Mouse (Mus musculus) embryonic facial prominence, embryonic 10.5 days (tissue): ENCODE measurements around the gene Rftn2. TPM values are rescaled to one million over a fixed set of nuclear protein-coding genes. Genes with fewer than 3 reads are reported as not detected.

Source experiments
- DNase-seq: peaks from one replicate; pipeline ENCODE4 v3.0.0-alpha.2; 2017; ENCODE audit warnings: low spot score
- H3K27ac ChIP-seq: fragments of 300-500 bp; sonication (generic); replicated peaks from 2 replicates; pipeline ENCODE4 v1.5.1; 2016; ENCODE audit warnings: mild to moderate bottlenecking
- H3K27me3 ChIP-seq: fragments of 300-500 bp; sonication (generic); replicated peaks from 2 replicates; pipeline ENCODE4 v1.6.1; 2016; ENCODE audit warnings: low read depth, mild to moderate bottlenecking; ENCODE audit not compliant: poor library complexity, severe bottlenecking
- H3K36me3 ChIP-seq: fragments of 300-500 bp; sonication (generic); replicated peaks from 2 replicates; pipeline ENCODE4 v1.6.1; 2016; ENCODE audit warnings: mild to moderate bottlenecking, moderate library complexity
- H3K4me1 ChIP-seq: fragments of 300-500 bp; sonication (generic); 2 replicates; pipeline ENCODE4 v1.6.1; 2016
- H3K4me3 ChIP-seq: fragments of 300-500 bp; sonication (generic); 2 replicates; pipeline ENCODE4 v1.5.1; 2016; ENCODE audit warnings: mild to moderate bottlenecking, moderate library complexity
- H3K9me3 ChIP-seq: fragments of 300-500 bp; sonication (generic); 2 replicates; pipeline ENCODE4 v1.6.1; 2016; ENCODE audit warnings: mild to moderate bottlenecking
- WGBS: fragments of 180-500 bp; shearing (Covaris S2); methylation state at CpG from one replicate; pipeline ENCODE4 v1.1.7; 2016; 5-methylcytosine and 5-hydroxymethylcytosine counted together
- polyA plus RNA-seq: library from polyadenylated mRNA; unstranded; fragments of >200 nt; fragmentation: Nextera tagmentation; extraction: Ambion mirVana; gene quantifications from 2 replicates; pipeline ENCODE4 v1.2.1, GENCODE M21; 2016

Rftn2 gene
- polyA plus RNA-seq, 1 experiment from 2014 or later = 13.6 TPM

DNA sequence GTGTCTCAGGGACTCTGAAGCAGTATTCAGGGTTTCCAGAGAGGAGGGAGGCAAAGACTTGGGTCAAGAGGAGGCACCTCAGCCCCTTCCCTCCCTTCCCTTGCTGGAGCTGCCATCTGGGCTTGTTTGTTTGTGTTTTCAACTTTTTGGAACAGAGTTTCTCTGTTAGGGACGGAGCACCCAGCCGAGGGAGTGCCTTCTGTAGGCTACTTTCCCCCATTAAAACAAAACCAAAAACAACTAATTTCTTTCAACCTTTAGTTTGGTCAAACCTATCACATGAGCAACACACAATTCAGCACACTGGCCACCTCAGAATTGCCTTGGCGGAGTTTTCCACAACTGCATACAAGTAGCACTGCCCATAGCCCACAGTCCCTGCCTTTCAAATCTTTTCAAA, 1.2 kb downstream of the Rftn2 start:
- Histone ChIP-seq H3K36me3 (no peaks in the 10 kb centered on the region), H3K4me3 (peak overlapping the region; percentile 64), H3K9me3 (no peaks in the 10 kb centered on the region), H3K27ac (peak overlapping the region; percentile 85), H3K27me3 (no peaks in the 10 kb centered on the region), H3K4me1 (peaks cover 32% of the 10 kb centered on the region)
- WGBS = 13% methylated on average over 3 of the region's 3 CpGs
- DNase-seq = peak; percentile 47

DNA sequence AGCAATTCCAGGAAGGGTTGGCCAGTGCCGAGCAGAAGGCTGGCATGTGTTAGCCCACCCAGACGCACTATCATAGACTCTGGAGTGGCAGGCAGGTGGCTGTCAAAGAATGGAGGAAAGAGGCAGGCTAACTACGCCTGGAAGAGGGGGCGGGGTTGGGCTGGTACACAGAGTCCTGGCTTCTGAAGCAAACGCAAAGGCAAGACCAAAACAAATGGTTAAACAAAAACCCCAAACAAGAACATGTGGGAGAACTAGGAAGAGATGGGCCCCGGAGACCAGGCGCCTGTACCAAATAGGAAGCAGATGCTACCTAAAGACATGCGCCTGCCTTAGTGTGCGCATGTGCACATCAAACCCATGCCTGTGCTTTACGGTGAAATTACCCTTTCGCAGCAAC, 2.5 kb downstream of the Rftn2 start:
- DNase-seq = peak; percentile 65
- Histone ChIP-seq H3K4me3 (peak overlapping the region; percentile 64), H3K27ac (peak overlapping the region; percentile 85), H3K27me3 (no peaks in the 10 kb centered on the region), H3K36me3 (no peaks in the 10 kb centered on the region), H3K9me3 (no peaks in the 10 kb centered on the region), H3K4me1 (peaks cover 34% of the 10 kb centered on the region)
- 36% methylated on average over 11 of the region's 11 CpGs for WGBS

DNA sequence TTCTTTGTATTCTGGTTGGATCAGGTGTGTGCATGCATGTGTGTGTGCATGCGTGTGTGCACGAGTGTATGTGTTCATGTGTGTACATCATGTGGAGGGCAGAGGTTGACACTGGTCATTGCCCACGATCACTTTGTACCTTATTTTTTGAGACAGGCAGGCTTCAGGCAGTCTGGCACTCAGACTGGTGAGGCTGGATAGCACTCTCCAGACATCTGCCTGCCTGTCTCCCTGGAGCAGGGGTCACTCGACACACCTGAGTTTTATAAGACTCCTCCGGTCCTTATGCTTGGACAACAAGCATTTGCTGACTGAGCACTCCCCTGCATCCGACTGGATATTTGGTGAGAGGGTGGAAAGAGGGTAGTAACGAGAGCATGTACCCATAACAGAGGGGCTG, 3.6 kb downstream of the Rftn2 start:
- no peaks in the 10 kb centered on the region for H3K36me3 ChIP-seq
- DNase-seq = peak; percentile 4
- no peaks in the 10 kb centered on the region for H3K9me3 ChIP-seq
- H3K4me3 ChIP-seq = no peak overlapping the region
- no peak overlapping the region for H3K27ac ChIP-seq
- no peaks in the 10 kb centered on the region for H3K27me3 ChIP-seq
- WGBS = 83% methylated on average over 7 of the region's 7 CpGs
- peaks cover 34% of the 10 kb centered on the region for H3K4me1 ChIP-seq

DNA sequence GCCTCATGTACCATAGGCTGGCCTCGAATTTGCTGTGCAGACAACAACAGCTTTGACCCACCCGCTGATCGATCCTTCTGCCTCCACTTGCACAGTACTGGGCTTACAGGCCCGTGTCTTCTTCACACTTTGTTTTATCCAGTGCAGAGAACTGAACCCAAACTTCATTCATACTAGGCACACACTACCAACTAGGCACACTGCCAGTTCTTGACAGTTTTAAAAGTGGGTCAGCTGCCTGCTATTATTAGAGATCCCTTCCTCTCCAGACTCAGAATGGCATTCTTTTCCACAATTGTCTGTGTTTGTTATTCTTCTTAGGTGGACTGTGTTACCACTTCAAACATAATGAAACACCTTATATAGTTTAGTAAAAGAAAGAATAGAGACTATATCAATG, 5.2 kb downstream of the Rftn2 start:
- peaks cover 25% of the 10 kb centered on the region for H3K4me1 ChIP-seq
- WGBS = 88% methylated on average over 4 of the region's 4 CpGs
- no peaks in the 10 kb centered on the region for H3K36me3 ChIP-seq
- DNase-seq = no peak
- no peaks in the 10 kb centered on the region for H3K27me3 ChIP-seq
- no peak overlapping the region for H3K27ac ChIP-seq
- H3K9me3 ChIP-seq = no peaks in the 10 kb centered on the region
- H3K4me3 ChIP-seq = no peak overlapping the region

DNA sequence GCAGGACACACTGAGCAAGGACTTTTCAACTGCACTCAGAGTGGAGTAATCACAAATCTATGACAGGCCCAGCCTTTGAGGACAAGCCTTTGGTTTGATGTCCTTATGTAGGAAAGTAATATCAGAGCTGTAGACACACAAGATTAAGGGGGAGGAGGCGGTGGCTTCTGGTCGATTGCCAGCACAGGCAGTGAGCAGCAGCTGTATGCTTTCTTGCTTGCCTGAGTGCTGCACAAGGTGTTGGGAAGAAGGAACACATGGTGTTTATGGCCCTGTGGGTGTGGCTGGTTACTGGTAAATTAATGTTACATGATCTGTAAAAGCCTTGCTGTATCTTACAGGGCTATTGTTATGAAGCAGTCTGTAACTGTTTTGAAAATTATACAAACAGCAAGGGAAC, 9.4 kb downstream of the Rftn2 start:
- no peaks in the 10 kb centered on the region for H3K27me3 ChIP-seq
- 89% methylated on average over 2 of the region's 2 CpGs for WGBS
- peaks cover 9% of the 10 kb centered on the region; the same call in 1 of the 2 replicates for H3K4me1 ChIP-seq
- no peak overlapping the region for H3K27ac ChIP-seq
- DNase-seq = no peak
- H3K36me3 ChIP-seq = no peaks in the 10 kb centered on the region
- H3K4me3 ChIP-seq = no peak overlapping the region
- no peaks in the 10 kb centered on the region for H3K9me3 ChIP-seq

DNA sequence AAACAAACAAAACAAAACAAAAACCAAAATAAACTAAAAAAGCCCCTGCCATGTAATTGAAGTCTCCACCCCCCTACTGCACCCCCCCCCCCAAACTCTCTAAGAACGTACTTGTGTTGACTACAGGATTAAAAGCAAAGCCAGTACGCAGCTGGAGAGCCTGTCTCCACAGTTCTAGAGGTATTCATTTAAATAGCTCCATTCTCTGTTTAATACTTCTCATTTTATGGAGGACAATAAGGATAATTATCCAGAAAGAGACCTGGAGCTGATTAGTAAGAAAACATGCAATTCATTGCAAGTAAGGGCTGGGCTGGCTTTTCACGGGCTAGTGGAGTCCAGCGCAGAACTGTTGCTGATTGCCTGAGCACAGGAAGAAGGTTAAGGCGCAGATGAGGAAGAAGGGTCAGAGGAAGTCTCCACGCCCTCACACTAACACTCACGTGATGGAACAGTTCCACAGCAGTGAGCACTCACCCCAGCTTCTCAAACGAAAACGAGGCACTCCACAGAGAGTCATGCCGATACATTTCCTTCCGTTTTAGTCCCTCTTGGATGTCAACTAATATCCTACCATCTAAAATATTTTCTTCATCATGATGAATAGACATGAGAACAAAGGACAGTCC, 11.3 kb downstream of the Rftn2 start:
- Histone ChIP-seq H3K36me3 (no peaks in the 10 kb centered on the region; the same call in 1 of the 2 replicates), H3K27me3 (no peaks in the 10 kb centered on the region), H3K4me3 (no peak overlapping the region), H3K9me3 (no peaks in the 10 kb centered on the region), H3K4me1 (peaks cover 19% of the 10 kb centered on the region), H3K27ac (no peak overlapping the region)
- 67% methylated on average over 11 of the region's 11 CpGs for WGBS
- no peak for DNase-seq

DNA sequence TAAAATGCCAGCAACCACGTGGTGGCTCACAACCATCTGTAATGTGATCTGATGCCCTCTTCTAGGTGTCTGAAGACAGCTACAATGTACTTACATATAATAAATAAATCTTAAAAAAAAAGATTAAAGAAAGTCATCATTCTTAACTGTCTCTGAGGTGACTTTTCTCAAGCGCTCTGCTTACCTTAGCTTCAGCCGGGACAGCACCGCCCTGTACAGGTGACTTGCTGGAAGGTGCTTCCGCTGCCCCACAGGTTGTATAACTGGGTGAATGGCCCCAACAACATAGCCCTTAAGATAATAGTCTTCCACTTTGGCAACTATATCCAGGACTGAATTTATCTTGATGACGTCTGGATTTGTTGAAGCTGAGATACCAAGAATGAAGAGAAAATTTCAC, 12.6 kb downstream of the Rftn2 start:
- Histone ChIP-seq H3K27me3 (no peaks in the 10 kb centered on the region), H3K9me3 (no peaks in the 10 kb centered on the region), H3K4me3 (no peak overlapping the region), H3K27ac (no peak overlapping the region), H3K4me1 (peaks cover 27% of the 10 kb centered on the region), H3K36me3 (no peaks in the 10 kb centered on the region; the same call in 1 of the 2 replicates)
- DNase-seq = no peak
- 86% methylated on average over 6 of the region's 6 CpGs for WGBS

DNA sequence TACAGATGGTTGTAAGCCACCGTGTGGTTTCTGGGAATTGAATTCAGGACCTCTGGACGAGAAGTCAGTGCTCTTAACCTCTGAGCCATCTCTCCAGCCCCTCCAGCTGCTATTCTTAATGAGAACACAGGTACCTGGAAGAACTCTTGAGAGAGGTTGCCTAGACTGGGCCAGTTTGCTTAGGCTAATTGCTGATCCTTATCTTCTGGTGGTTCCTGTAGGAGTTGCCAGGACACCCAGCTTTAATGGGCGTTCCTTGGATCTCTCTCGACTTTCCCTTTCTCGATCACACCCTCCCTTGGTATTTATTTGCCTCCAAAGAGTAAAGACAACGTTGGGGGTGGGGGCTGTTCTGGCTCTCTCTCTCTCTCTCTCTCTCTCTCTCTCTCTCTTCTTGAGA, 13.1 kb downstream of the Rftn2 start:
- whole genome bisulfite sequencing = 72% methylated on average over 6 of the region's 6 CpGs
- no peak overlapping the region for H3K4me3 ChIP-seq
- DNase-seq = no peak

DNA sequence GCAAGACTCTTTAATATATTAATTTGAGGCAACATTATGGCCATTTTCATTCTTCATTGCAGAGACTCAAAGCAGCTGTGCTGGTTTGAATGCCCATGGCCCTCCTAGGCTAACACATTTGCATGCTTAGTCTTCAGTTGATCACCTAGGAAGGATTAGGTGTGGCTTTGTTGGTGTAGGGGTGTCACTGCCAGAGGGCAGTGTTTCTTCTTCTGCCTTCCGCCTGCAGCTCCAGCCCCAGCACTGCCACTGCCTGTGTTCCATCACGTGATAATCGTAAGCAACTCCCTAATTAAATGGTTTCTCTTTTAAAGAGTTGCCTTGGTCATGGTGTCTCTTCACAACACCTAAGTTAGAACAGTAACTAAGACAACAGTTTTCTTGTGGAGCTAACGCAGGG, 13.8 kb downstream of the Rftn2 start:
- H3K36me3 ChIP-seq = no peaks in the 10 kb centered on the region; the same call in 1 of the 2 replicates
- DNase-seq = no peak
- H3K4me3 ChIP-seq = no peak overlapping the region
- H3K9me3 ChIP-seq = no peaks in the 10 kb centered on the region
- WGBS = 79% methylated on average over 4 of the region's 4 CpGs
- H3K4me1 ChIP-seq = peaks cover 30% of the 10 kb centered on the region
- H3K27me3 ChIP-seq = no peaks in the 10 kb centered on the region
- H3K27ac ChIP-seq = no peak overlapping the region

More for the DNA sequence above, 13.1 kb downstream of the Rftn2 start:
- H3K9me3 ChIP-seq = no peaks in the 10 kb centered on the region
- peaks cover 30% of the 10 kb centered on the region for H3K4me1 ChIP-seq
- no peak overlapping the region for H3K27ac ChIP-seq
- H3K27me3 ChIP-seq = no peaks in the 10 kb centered on the region
- H3K36me3 ChIP-seq = no peaks in the 10 kb centered on the region; the same call in 1 of the 2 replicates

DNA sequence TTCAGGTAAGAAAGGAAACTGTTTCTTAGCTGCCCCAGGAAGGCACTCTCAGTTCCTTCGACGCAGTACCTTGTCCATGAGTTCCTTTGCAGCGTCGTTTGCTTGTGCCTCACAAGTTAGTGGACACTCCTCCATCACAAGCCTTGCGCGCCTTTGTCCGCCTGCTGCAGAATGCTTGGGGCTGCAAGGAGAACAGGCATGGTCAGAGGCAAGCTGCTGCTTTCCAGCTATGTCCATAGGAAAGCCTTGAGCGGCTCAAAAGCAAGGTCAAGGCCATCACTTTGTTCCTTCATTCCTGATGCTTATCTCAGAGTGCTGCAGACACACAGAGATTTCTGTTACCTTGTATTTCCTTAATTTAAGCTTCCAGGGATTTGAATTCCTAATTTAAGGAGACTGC, 15.5 kb downstream of the Rftn2 start:
- WGBS = 75% methylated on average over 8 of the region's 8 CpGs
- DNase-seq = no peak
- H3K36me3 ChIP-seq = peaks cover 3% of the 10 kb centered on the region; the same call in 1 of the 2 replicates
- H3K4me1 ChIP-seq = peaks cover 33% of the 10 kb centered on the region
- H3K9me3 ChIP-seq = no peaks in the 10 kb centered on the region
- no peak overlapping the region for H3K4me3 ChIP-seq
- H3K27ac ChIP-seq = peak overlapping the region; percentile 75
- H3K27me3 ChIP-seq = no peaks in the 10 kb centered on the region

DNA sequence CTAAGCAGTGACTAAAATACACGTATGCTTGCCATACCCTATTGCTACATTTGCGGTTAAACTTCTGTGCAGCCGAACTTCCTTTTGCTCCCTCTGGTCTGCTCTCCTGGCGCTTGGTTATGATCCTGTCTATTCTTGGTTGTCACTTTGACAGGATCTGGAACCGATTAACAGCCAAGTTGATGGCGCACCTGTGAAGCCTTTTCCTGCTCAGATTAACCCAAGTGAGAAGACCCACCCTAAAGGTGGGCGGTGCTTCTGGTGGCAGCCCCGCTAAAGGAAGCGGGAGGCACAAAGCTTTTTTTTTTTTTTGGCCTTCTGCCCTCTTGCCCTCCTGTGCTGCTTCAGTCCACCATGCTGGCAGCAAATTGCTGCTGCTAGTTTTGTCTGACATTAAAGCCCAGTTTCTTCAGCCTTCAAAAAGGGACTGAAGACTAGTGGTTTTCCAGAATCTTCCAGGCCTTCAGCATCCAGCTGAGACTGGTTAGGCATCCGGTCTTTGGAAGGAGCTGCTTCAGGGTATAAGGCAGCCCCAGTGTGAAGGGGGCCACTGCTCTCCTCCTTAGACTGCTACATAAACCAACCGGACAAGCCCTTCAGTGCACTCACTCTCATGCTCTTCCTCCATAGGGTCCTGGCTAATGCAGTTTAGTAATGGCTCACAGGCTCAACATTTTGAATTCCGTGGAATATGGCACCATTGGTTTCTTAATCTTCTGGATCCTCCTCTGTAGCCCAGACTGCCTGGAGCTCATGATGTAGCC, 16.2 kb downstream of the Rftn2 start:
- Histone ChIP-seq H3K4me1 (peaks cover 35% of the 10 kb centered on the region), H3K27ac (peak overlapping the region; percentile 75)

DNA sequence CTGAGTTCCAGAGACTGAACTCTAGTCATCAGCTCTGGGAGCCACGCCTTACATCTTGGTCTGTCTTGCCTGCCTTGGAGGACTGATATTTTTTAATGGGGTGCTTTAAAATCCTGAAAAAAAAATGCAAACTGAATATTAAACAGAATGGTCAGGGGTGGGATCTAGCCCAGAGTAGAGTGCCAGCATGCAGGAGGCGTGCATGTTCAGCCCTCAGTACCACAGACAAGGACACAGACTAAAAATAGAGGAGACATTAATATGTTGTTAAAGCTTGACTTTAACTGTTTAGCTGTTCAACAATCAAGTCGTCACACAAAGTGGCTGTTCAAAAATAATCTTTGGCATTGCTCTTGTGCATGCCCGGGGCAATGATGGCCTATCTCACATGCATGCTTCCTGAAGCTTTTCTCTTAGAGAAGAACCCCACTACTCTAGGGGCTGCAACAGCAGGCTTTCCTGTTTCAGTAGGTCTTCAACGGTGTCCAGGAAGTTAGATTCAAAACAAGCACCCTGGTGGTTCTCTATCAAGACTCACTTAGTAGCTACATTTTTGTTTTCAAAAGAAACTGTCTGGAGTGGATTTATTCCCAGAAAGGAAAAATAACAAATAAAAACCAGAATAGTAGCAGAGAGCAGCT, 18.0 kb downstream of the Rftn2 start:
- Histone ChIP-seq H3K27ac (no peak overlapping the region), H3K27me3 (no peaks in the 10 kb centered on the region), H3K4me3 (no peak overlapping the region), H3K36me3 (peaks cover 5% of the 10 kb centered on the region), H3K9me3 (no peaks in the 10 kb centered on the region), H3K4me1 (peaks cover 32% of the 10 kb centered on the region)
- no peak for DNase-seq
- WGBS = 70% methylated on average over 5 of the region's 5 CpGs

More for the DNA sequence above, 16.2 kb downstream of the Rftn2 start:
- H3K4me3 ChIP-seq = no peak overlapping the region
- 34% methylated on average over 12 of the region's 12 CpGs for WGBS
- H3K36me3 ChIP-seq = peaks cover 3% of the 10 kb centered on the region; the same call in 1 of the 2 replicates
- peak; percentile 66 for DNase-seq
- H3K27me3 ChIP-seq = no peaks in the 10 kb centered on the region
- no peaks in the 10 kb centered on the region for H3K9me3 ChIP-seq
